Mouse (Mus musculus): ENCODE results near the gene Sla2.

GRCm38 (mm10) chr2:156897034-156897433, 10.0 kb upstream of the Sla2 start:
- TF ChIP-seq CTCF (IDR thresholded peaks at IDR 0.05; ENCODE audit: borderline replicate concordance, insufficient read depth, low read length) (no peak), POLR2A (IDR thresholded peaks at IDR 0.05; ENCODE audit: low read depth, low read length) (no peak)
